Mouse (Mus musculus) G1E (cell line): Measurements from ENCODE around the gene Polr3c.

Experiments
- CTCF ChIP-seq: IDR thresholded peaks from 2 replicates; pipeline ENCODE4 v1.5.1; 2012; ENCODE audit warnings: low read depth, low read length, inconsistent platforms, mixed read lengths
- GATA2 ChIP-seq: IDR thresholded peaks from 2 replicates; pipeline ENCODE4 v1.6.1; 2012; ENCODE audit warnings: low read depth, low read length, inconsistent platforms, borderline replicate concordance

GRCm38 (mm10) chr3:96737995-96738394 is 10.6 kb upstream of the Polr3c start:
- TF ChIP-seq CTCF, result no peak
- TF ChIP-seq GATA2, result no peak
